Mouse (Mus musculus) ovary, adult 10 weeks (tissue): Measurements from ENCODE around the gene Xbp1. TPM values are rescaled to one million over a fixed set of nuclear protein-coding genes. Genes with fewer than 3 reads are reported as not detected.

Experiments
- polyA plus RNA-seq: library from polyadenylated mRNA; stranded (reverse); fragments of 350-450 nt; fragmentation: Illumina TruSeq; extraction: RNeasy Lipid Tissue Mini Kit (QIAGEN cat#74804); gene quantifications from one replicate; pipeline ENCODE4 v1.2.3, GENCODE M21; 2014

Xbp1 gene
- polyA plus RNA-seq, result 139 TPM

GRCm38 (mm10) chr11:5520412-5521265 lies at the start of gene Xbp1:
Xbp1 (plus strand) TSS chr11:5520659.

GRCm38 (mm10) chr11:5541799-5542481 lies 21.5 kb downstream of the Xbp1 start, which contains the start of gene Ccdc117:
Ccdc117 (minus strand) TSS chr11:5542187.

GRCm38 (mm10) chr11:5569474-5569873 lies 49.0 kb downstream of the Xbp1 start, which contains the start of gene Ankrd36:
Ankrd36 (plus strand) TSS chr11:5569684.

Other genes starting within 250 kb of the Xbp1 start
- 15.9 TPM for gene Znrf3, start 75.8 kb upstream of the Xbp1 start, polyA plus RNA-seq
- 93.5 TPM for gene Ccdc117, start 21.5 kb downstream of the Xbp1 start, polyA plus RNA-seq
- not detected for gene Ankrd36, start 49.0 kb downstream of the Xbp1 start, polyA plus RNA-seq
- 5.3 TPM for gene Mrps24, start 195.0 kb downstream of the Xbp1 start, polyA plus RNA-seq
- 5.2 TPM for gene Urgcp, start 241.7 kb downstream of the Xbp1 start, polyA plus RNA-seq